Mouse (Mus musculus) left cerebral cortex, adult 6 months (tissue): ENCODE measurements around the gene Zfp831. TPM values are rescaled to one million over a fixed set of nuclear protein-coding genes. Genes with fewer than 3 reads are reported as not detected.

Experiments used
- long read RNA-seq, 2 experiments: library from polyadenylated mRNA; unstranded; transcript quantifications; one replicate each; pipeline ENCODE4 v2.0.0; 2019 to 2020
- polyA plus RNA-seq: library from polyadenylated mRNA; unstranded; fragments of <200 nt; fragmentation: Nextera tagmentation; gene quantifications from 2 replicates; pipeline ENCODE4 v1.2.3, GENCODE M21; 2021

Gene Zfp831
- 0.99 and 1.0 TPM in 2 replicates for polyA plus RNA-seq
- long read RNA-seq, experiment 1, partial matches to known transcripts: 0 of 5 reads
- long read RNA-seq, experiment 1, other reads (novel, unspliced or antisense): 5 of 5 reads
- long read RNA-seq, experiment 2, partial matches to known transcripts: 0 of 2 reads
- long read RNA-seq, experiment 2, other reads (novel, unspliced or antisense): 2 of 2 reads

GRCm38 (mm10) chr2:174643448-174644144 is at the start of gene Zfp831:
Gene Zfp831 (plus strand): TSS chr2:174643534.

Other genes with a start within 250 kb of the Zfp831 start
- 38.0 and 50.3 TPM in 2 replicates for gene Nelfcd, start 227.7 kb upstream of the Zfp831 start, polyA plus RNA-seq
- gene Ctsz, start 204.5 kb upstream of the Zfp831 start, polyA plus RNA-seq: 99.2 and 129 TPM in 2 replicates
- not detected in 2 replicates for gene Tubb1, start 192.8 kb upstream of the Zfp831 start, polyA plus RNA-seq
- gene Atp5e, start 179.4 kb upstream of the Zfp831 start, polyA plus RNA-seq: 1,732 and 2,001 TPM in 2 replicates
- 96.6 and 113 TPM in 2 replicates for gene Prelid3b, start 170.5 kb upstream of the Zfp831 start, polyA plus RNA-seq
- gene Edn3, start 117.1 kb downstream of the Zfp831 start, polyA plus RNA-seq: 5.0 and 5.7 TPM in 2 replicates